Mouse (Mus musculus) thymus, adult 18-20 months (tissue): ENCODE measurements around the gene Tmem109.
A peak's percentile ranks its signal among the peaks of the same experiment; 100 is the strongest.

ENCODE experiments used
- DNase-seq, 2 experiments: peaks; one replicate each; pipeline ENCODE4 v3.0.0; 2022; ENCODE audit warnings: mixed read lengths in 2 of 2

Gene Tmem109

DNA sequence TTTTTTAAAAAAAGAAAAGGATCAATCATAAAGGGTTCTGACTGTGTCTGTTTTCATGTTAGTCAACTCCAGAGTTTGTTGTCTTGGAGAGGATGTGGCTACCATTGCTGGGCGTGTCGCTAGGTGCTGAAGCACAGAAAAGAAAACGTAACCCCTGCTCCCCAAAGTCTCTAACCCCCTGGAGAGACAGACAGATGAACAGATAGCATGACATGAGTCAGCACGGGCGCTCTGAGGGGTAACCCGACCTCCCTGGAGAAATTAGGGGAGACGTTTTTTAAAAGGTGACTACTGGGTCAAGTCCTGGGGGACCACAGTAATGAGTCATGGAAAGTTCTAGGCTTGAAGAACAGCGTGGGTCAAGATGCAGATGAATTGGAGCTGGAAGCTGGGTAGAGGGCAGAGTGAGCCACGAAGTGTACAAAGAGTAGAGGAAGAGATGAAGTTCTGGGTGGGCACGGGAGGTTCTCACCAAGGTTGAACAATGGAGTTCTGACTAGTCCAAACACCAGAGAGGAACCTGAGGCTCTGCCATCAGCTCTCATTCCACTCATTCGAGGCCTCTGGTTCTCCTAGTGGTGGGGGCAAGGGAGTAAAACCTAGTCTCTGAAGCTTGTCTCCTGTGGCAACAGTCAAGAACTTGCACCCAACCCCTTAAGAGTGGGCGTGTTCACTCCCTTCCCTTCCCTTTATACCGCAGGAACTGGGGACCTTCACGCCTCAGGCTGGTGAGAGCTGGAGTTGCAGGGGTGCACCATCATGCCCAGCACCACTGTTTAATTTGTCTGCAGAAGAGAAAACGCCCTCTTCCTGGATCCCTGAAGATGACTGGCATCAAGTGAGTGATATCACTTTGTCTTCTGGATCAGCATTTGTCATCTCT, 42.5 kb downstream of the Tmem109 start, which contains the start of gene Slc15a3:
Gene Slc15a3, plus strand, starts transcription at position 718 of the 883 bp plus-strand sequence.
- DNase-seq: no peak

GRCm38 (mm10) chr19:10835671-10836070, 46.1 kb downstream of the Tmem109 start:
- DNase-seq: no peak

GRCm38 (mm10) chr19:10833611-10834010, 48.2 kb downstream of the Tmem109 start:
- DNase-seq: no peak

GRCm38 (mm10) chr19:10832030-10832429, 49.8 kb downstream of the Tmem109 start:
- no peak for DNase-seq

GRCm38 (mm10) chr19:10831424-10831823, 50.4 kb downstream of the Tmem109 start:
- peak; percentile 69 to 81 for DNase-seq

GRCm38 (mm10) chr19:10829436-10830175, 52.2 kb downstream of the Tmem109 start, which contains the start of gene Cd6:
Gene Cd6 (minus strand): TSS chr19:10830058.
- DNase-seq: peak; percentile 62 to 77

DNA sequence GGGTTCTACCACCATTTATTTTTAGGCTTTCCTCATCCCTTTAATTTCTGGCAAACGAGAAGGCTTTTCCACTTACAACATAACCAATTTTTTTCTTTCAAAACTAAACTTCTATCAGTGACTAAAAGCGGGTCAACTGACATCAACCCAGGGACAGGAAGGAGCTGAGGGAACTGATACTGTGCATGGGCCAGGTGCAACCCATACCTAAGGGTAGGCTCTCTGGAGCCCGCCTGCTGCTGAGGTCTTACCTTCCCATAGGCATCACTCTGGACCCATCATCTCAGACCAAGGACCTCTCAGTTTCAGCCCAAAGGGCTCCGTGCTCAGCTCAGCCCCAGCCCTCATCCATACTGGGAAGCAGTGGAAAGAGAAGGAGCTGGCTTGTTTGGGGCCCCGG, 53.5 kb downstream of the Tmem109 start:
- DNase-seq: peak in 1 of 2 experiments; percentile 47

- DNase-seq: no peak
These were observed 57.7 kb downstream of the Tmem109 start for GRCm38 (mm10) chr19:10824061-10824460.

- DNase-seq: no peak
These were observed 59.3 kb downstream of the Tmem109 start for GRCm38 (mm10) chr19:10822534-10822933.

DNA sequence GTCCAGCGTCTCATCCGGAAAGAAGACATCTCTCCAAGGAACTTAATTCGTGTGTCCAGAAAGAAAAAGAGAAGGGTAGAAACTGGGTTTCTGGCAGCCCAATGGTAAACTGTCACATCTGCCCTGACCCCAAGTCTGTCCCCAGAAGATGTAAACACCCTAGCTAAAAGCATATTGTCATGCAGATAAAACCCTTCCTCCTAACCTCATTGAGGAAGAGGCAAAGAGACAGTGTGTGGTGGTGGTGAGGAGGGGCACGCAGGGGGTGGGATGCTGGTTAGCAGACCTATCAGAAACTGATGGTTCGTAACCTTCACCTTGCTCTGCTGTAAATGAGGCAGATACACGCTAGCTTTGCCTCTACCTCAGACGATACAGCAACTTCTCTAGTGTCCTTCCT, 60.5 kb downstream of the Tmem109 start:
- no peak for DNase-seq
